Mouse (Mus musculus) lung, embryonic 15.5 days (tissue): ENCODE data around the gene Ly6g6e. TPM values are rescaled to one million over a fixed set of nuclear protein-coding genes. Genes with fewer than 3 reads are reported as not detected.
"Not testable (repeated sequence)": the region's sequence is repeated elsewhere in the genome, so short reads cannot be mapped to it uniquely, and the experiment has no call there.

Experiments used
- ATAC-seq: fragments of 200-750 bp; cut with Nextera tagmentation; 2 replicates; pipeline ENCODE4 v1.8.0; 2017; ENCODE audit warnings: moderate number of reproducible peaks, borderline replicate concordance; ENCODE audit not compliant: low FRiP score, low TSS enrichment; ENCODE audit errors: extremely low read depth
- H3K27ac ChIP-seq: fragments of 300-500 bp; sonication (generic); 2 replicates; pipeline ENCODE4 v1.5.1; 2015; ENCODE audit warnings: moderate library complexity, mild to moderate bottlenecking, inconsistent platforms
- H3K27me3 ChIP-seq: fragments of 300-500 bp; sonication (generic); 2 replicates; pipeline ENCODE4 v1.6.1; 2015; ENCODE audit warnings: inconsistent platforms
- H3K36me3 ChIP-seq: fragments of 300-500 bp; sonication (generic); 2 replicates; pipeline ENCODE4 v1.6.1; 2015; ENCODE audit warnings: inconsistent platforms
- H3K4me1 ChIP-seq: fragments of 300-500 bp; sonication (generic); 2 replicates; pipeline ENCODE4 v1.6.1; 2015; ENCODE audit warnings: inconsistent platforms
- H3K4me2 ChIP-seq: fragments of 300-500 bp; sonication (generic); 2 replicates; pipeline ENCODE4 v1.6.1; 2015; ENCODE audit warnings: inconsistent platforms, mild to moderate bottlenecking, moderate library complexity
- H3K4me3 ChIP-seq: fragments of 300-500 bp; sonication (generic); 2 replicates; pipeline ENCODE4 v1.5.1; 2015; ENCODE audit warnings: mild to moderate bottlenecking, inconsistent platforms
- H3K9ac ChIP-seq: fragments of 300-500 bp; sonication (generic); 2 replicates; pipeline ENCODE4 v1.6.1; 2015; ENCODE audit warnings: inconsistent platforms
- H3K9me3 ChIP-seq: fragments of 300-500 bp; sonication (generic); 2 replicates; pipeline ENCODE4 v1.6.1; 2016; ENCODE audit warnings: inconsistent platforms
- WGBS: fragments of 180-500 bp; shearing (Covaris S2); methylation state at CpG from one replicate; pipeline ENCODE4 v1.1.7; 2015; 5-methylcytosine and 5-hydroxymethylcytosine counted together
- polyA plus RNA-seq: library from polyadenylated mRNA; unstranded; fragments of >200 nt; fragmentation: Nextera tagmentation; extraction: Ambion mirVana; gene quantifications from 2 replicates; pipeline ENCODE4 v1.2.1, GENCODE M21; 2015

The Ly6g6e gene
- 0.96 and 1.2 TPM in 2 replicates for polyA plus RNA-seq

- Histone ChIP-seq H3K27me3 (peaks cover 5% of the 10 kb centered on the region; the same call in 1 of the 2 replicates), H3K4me3 (peak within 1 kb of the TSS; percentile 31), H3K27ac (peak within 1 kb of the TSS; percentile 81), H3K36me3 (no peaks in the 10 kb centered on the region), H3K9me3 (no peaks in the 10 kb centered on the region), H3K9ac (peak within 1 kb of the TSS; percentile 25), H3K4me2 (peak within 1 kb of the TSS; percentile 48), H3K4me1 (peaks cover 19% of the 10 kb centered on the region)
- WGBS: 37% methylated on average over 10 of the region's 10 CpGs
- ATAC-seq: no peak
Measured at GRCm38 (mm10) chr17:35076507-35077176, at the start of gene Ly6g6e. Ly6g6e (plus strand) TSS chr17:35076902.

- no peak within 1 kb of the TSS for H3K9ac ChIP-seq
- H3K27me3 ChIP-seq: no peaks in the 10 kb centered on the region
- H3K9me3 ChIP-seq: no peaks in the 10 kb centered on the region
- no peak within 1 kb of the TSS for H3K27ac ChIP-seq
- H3K4me2 ChIP-seq: peak within 1 kb of the TSS; percentile 38
- ATAC-seq: peak; percentile 66; the same call in 1 of the 2 replicates
- WGBS: 36% methylated on average over 13 of the region's 13 CpGs
- 0 out of 2 replicates have a peak within 1 kb of the TSS, but pooled peaks have one; percentile 14 for H3K4me3 ChIP-seq
- peaks cover 27% of the 10 kb centered on the region for H3K4me1 ChIP-seq
- H3K36me3 ChIP-seq: no peaks in the 10 kb centered on the region
Measured at GRCm38 (mm10) chr17:35027277-35028068, 49.2 kb upstream of the Ly6g6e start, which contains the start of gene Sapcd1. Sapcd1 (minus strand) TSS chr17:35028016.

GRCm38 (mm10) chr17:35028315-35028714 lies 48.4 kb upstream of the Ly6g6e start:
- 75% methylated on average over 2 of the region's 2 CpGs for WGBS
- Histone ChIP-seq H3K4me2 (no peak overlapping the region), H3K27me3 (no peaks in the 10 kb centered on the region), H3K4me1 (peaks cover 27% of the 10 kb centered on the region), H3K9me3 (no peaks in the 10 kb centered on the region), H3K4me3 (no peak overlapping the region), H3K27ac (no peak overlapping the region), H3K36me3 (no peaks in the 10 kb centered on the region), H3K9ac (no peak overlapping the region)
- ATAC-seq: no peak

GRCm38 (mm10) chr17:35029691-35030532 lies 46.8 kb upstream of the Ly6g6e start:
- Histone ChIP-seq H3K9ac (no peak overlapping the region), H3K27ac (no peak overlapping the region), H3K9me3 (no peaks in the 10 kb centered on the region), H3K4me3 (no peak overlapping the region), H3K36me3 (no peaks in the 10 kb centered on the region), H3K4me2 (0 out of 2 replicates have a peak overlapping the region, but pooled peaks have one; percentile 10), H3K4me1 (peaks cover 27% of the 10 kb centered on the region), H3K27me3 (no peaks in the 10 kb centered on the region)
- 38% methylated on average over 19 of the region's 19 CpGs for WGBS
- ATAC-seq: no peak

- Histone ChIP-seq H3K4me1 (peaks cover 16% of the 10 kb centered on the region), H3K36me3 (no peaks in the 10 kb centered on the region), H3K4me3 (no peak overlapping the region), H3K27ac (no peak overlapping the region), H3K27me3 (no peaks in the 10 kb centered on the region), H3K9me3 (no peaks in the 10 kb centered on the region), H3K9ac (no peak overlapping the region), H3K4me2 (no peak overlapping the region)
- ATAC-seq: no peak
- WGBS: 87% methylated on average over 11 of the region's 11 CpGs
Measured at GRCm38 (mm10) chr17:35031272-35031671, 45.4 kb upstream of the Ly6g6e start.

GRCm38 (mm10) chr17:35031880-35032279 lies 44.8 kb upstream of the Ly6g6e start:
- WGBS: 77% methylated on average over 7 of the region's 7 CpGs
- ATAC-seq: no peak
- Histone ChIP-seq H3K4me3 (no peak overlapping the region), H3K4me1 (peaks cover 11% of the 10 kb centered on the region), H3K27me3 (no peaks in the 10 kb centered on the region), H3K9me3 (no peaks in the 10 kb centered on the region), H3K4me2 (no peak overlapping the region), H3K36me3 (no peaks in the 10 kb centered on the region), H3K27ac (no peak overlapping the region), H3K9ac (no peak overlapping the region)

- Histone ChIP-seq H3K27me3 (no peaks in the 10 kb centered on the region), H3K4me1 (peaks cover 8% of the 10 kb centered on the region), H3K4me2 (no peak overlapping the region), H3K9ac (no peak overlapping the region), H3K36me3 (no peaks in the 10 kb centered on the region), H3K9me3 (no peaks in the 10 kb centered on the region), H3K27ac (no peak overlapping the region), H3K4me3 (no peak overlapping the region)
- ATAC-seq: no peak
- WGBS: 66% methylated on average over 8 of the region's 8 CpGs
Measured at GRCm38 (mm10) chr17:35032323-35032870, 44.3 kb upstream of the Ly6g6e start.

- 61% methylated on average over 1 of the region's 1 CpGs for WGBS
- not testable (repeated sequence) for H3K4me2 ChIP-seq, H3K27me3 ChIP-seq, H3K9ac ChIP-seq, H3K4me1 ChIP-seq, H3K27ac ChIP-seq, H3K4me3 ChIP-seq, H3K9me3 ChIP-seq, H3K36me3 ChIP-seq, ATAC-seq
Measured at GRCm38 (mm10) chr17:35033703-35034102, 43.0 kb upstream of the Ly6g6e start.

- H3K27me3 ChIP-seq: no peaks in the 10 kb centered on the region
- H3K36me3 ChIP-seq: no peaks in the 10 kb centered on the region
- H3K9ac ChIP-seq: no peak overlapping the region
- no peaks in the 10 kb centered on the region for H3K9me3 ChIP-seq
- H3K4me3 ChIP-seq: no peak overlapping the region
- WGBS: 64% methylated on average over 6 of the region's 6 CpGs
- H3K4me1 ChIP-seq: peaks cover 1% of the 10 kb centered on the region; the same call in 1 of the 2 replicates
- H3K27ac ChIP-seq: no peak overlapping the region
- H3K4me2 ChIP-seq: no peak overlapping the region
- no peak for ATAC-seq
Measured at GRCm38 (mm10) chr17:35034896-35035295, 41.8 kb upstream of the Ly6g6e start.

GRCm38 (mm10) chr17:35039121-35039873 lies 37.4 kb upstream of the Ly6g6e start:
- Histone ChIP-seq H3K27me3 (no peaks in the 10 kb centered on the region), H3K9me3 (no peaks in the 10 kb centered on the region), H3K4me2 (no peak overlapping the region), H3K27ac (no peak overlapping the region), H3K9ac (no peak overlapping the region), H3K4me3 (no peak overlapping the region), H3K4me1 (peaks cover 5% of the 10 kb centered on the region; the same call in 1 of the 2 replicates), H3K36me3 (no peaks in the 10 kb centered on the region)
- WGBS: 75% methylated on average over 11 of the region's 11 CpGs
- no peak for ATAC-seq

- WGBS: 71% methylated on average over 4 of the region's 4 CpGs
- Histone ChIP-seq H3K9me3 (no peaks in the 10 kb centered on the region), H3K4me2 (no peak overlapping the region), H3K9ac (no peak overlapping the region), H3K27ac (peak overlapping the region; percentile 4; the same call in 1 of the 2 replicates), H3K4me3 (no peak overlapping the region), H3K27me3 (no peaks in the 10 kb centered on the region), H3K36me3 (no peaks in the 10 kb centered on the region), H3K4me1 (peaks cover 37% of the 10 kb centered on the region)
- no peak for ATAC-seq
Measured at GRCm38 (mm10) chr17:35043794-35044193, 32.9 kb upstream of the Ly6g6e start.
